Mouse (Mus musculus) adrenal gland, postnatal 10 days (tissue): Measurements from ENCODE around the gene Upk2. TPM values are rescaled to one million over a fixed set of nuclear protein-coding genes. Genes with fewer than 3 reads are reported as not detected.

Source experiments
- DNase-seq: peaks from one replicate; pipeline ENCODE4 v3.0.0; 2021; ENCODE audit warnings: mixed read lengths
- total RNA-seq, 2 experiments: library from RNA; stranded (reverse); gene quantifications; 2 replicates each; pipeline ENCODE4 v1.2.3; 2021

Upk2 gene
- total RNA-seq, 2 experiments from 2014 or later: not detected

DNA sequence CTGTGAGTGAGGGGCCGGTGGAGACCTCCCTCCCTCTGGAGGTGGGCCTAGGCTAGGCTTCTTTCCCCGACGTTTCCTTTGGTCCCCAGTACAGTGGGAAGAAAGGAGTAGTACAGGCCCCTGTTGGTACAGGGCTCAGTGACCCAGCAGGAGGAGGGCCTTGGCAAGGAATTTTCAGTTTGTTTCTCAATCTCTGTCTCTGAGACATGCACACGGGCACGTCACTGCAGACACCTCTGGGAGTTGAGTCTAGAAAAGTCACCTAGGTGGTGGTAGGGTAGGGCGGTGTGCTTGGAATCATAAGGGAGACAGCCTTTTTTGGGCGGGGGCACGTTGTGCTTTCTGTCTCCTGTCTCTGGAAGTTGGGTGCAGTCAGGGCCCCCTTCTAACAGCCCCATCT lies 33.6 kb upstream of the Upk2 start:
- DNase-seq: peak; percentile 79

DNA sequence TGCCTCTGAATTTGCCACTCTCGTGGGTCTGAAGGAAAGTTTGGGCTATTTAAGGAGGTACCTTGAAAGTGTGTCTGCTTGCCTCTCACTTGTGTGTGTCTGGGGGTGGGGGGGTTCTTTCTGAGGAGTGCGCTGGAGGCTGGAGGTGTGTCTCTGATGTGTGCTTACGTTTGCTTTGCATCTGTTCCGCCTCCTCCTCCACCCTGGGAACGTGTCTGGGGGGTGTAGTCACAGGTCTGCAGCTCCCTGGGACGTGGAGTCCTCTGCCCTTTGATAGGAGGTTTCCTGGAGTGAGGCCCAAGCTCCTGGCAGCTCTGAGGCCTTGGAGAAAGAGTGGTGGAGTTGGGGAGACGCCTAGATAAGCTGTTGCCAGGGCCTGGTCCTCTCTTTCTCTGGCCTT lies 32.7 kb upstream of the Upk2 start:
- peak; percentile 92 for DNase-seq

DNA sequence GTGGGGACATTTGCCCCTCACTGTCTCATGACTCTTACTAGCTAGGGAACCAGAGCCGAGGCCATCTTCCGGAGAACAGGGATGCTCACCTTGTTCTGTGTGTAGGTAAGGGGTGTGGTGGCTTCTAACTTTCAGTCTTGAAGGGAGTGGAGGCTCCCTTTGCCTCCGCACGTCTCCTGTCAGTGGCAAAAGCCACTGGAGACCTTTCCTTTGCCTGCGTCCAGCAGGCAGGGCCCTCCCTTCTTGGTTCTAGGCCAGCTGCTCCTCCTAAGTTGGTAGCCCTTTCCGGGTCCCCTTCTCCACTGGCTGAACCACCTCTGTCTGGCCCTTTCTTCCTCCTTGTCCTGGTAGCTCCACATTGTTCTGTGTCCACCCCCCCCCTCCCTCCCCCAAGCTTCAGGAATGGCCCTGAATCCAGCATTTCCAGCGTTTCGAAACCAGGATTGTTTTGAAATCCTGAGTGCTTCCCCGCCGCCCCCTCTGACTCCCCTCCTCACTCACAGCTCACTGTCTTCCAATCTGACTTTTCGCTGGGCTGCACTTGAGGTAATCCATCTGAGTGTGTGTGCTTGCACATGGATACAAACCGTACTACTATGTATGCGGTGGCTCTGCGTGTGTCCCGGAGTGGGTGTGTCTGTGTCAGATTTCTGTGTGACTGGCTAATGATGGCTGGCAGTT lies 32.1 kb upstream of the Upk2 start:
- DNase-seq: peak; percentile 81

DNA sequence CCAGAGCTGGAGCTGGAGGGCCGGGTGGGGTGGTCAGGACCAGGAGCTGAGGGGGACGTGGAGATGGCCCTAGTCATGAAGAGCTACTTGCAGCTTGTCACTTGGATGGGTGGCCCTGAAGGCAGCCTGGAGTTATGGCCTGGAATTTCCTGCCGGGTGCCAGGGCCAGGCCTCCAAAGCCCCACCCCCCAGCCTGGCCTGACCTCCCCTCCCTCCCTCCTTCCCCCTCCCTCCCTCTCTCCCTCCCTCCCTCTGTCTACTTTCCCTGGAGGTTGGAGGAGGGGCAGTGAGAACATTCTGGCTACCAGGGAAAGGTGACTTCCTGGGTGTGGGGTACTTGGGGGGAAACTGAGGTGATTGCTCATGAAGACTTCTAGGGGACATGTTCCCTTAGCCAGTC lies 31.6 kb upstream of the Upk2 start:
- peak; percentile 83 for DNase-seq

DNA sequence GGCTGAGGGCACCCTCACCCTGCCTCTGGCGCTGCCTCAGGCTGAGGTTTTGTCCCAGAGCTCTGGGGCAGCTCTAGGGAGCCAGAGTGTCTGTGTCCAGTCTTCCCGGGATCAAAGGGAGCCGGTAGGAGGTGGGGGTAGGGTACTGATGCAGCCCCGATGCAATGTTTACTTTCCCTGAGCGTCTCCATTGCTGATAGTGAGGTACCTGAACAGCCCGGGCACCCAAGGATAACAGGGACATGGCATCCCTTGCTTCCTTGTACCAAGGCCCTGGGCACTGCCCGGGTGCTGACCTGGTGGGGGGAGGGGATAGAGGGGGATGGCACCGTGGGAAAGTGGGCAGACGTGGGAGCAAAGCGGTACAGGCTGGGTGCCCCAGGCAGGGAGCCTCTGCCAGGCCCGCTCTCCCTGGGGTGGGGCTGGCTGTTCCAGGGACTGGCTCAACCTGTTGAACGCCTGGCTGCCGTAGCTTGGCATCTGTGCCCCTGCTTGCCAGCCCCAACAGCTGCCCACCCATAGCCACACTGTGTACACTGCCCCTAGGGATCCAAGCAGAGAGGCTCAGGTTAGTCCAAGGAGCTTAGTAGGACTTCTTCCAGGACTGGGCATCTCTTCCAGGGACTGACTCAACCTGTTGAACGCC lies 30.9 kb upstream of the Upk2 start:
- DNase-seq: peak; percentile 69

DNA sequence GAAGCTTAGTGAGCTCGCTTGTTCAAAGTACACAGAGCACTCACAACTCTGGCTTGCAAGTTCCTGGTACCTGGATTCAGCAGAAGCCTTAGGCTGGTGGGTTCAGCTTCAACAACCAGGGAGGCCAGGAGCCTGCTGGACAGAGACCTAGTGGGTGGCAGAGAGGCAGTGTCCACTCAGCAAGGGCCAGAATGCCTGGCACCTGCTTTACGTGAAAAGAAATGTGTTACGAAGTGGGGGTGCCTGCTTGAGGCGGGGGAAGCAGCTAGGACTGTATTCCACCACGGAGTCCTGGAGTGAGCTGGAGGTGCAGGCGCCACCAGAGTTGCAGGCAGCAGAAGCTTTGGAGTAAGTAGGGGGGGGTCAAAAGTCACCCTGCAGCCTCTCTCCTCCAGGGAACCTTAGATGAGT lies 30.3 kb upstream of the Upk2 start:
- peak; percentile 25 for DNase-seq

DNA sequence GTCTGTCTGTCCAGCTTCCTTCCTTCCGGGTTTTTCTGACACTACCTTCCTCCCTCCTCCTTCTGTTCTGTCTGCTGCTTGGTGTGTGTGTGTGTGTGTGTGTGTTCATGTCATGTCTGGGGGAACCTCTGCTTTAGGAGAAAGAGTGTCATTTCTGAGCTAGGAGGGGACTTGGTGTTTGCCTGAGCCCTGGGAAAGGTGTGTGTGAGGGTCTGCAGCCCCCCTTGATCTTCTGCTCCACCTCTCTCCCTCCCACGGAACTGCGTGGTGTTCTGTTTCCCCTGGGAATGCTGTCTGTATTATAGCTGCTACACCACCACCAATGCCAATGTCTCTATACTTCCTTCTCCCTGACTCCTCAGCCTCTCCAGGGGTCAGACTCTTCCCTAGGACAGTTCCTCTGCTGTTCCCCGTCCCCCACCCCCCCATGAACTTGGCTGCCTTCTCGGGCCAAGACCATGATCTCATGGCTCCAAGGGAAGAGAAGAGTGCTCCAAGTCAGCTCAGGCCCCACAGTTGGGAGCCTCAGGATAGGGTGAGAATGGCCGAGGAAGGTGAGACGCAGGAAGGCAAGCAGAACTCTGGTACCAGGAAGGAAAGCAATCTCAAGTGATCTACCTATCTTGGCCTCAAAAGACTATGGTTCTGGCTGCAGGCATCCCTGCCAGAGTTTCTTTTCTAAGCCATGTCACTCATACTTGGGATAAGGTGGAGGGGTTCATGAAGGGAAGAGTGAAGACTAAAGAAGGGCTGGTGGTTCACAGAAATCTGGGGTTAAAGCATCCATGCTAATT lies 29.7 kb upstream of the Upk2 start:
- peak; percentile 42 for DNase-seq

DNA sequence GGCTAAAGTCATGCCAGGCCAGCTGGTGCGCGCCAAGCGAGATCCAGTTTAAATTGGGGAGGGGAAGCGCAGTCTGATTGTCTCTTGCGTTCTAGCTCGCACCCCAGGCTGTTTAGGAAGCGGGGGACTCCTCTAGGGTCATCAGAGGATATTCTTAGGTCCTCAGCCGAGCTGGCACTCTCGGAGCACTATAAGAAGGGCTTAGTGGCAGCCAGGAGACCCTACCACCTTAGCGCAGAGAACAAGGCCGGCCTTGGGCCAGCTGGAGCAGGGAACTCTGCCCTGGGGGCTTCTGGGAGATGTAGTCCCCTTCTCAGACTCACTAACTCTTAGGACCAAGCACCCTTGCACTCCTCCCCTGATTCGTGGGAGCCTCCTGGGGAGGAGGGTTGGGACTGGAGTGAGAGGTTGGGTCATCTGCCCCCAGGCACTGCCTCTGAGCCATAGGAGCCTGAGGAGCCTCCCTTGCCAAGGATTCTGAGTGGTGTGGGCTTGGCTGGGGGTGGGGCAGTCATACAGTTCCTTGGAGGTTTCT lies 28.8 kb upstream of the Upk2 start:
- DNase-seq: peak; percentile 83

DNA sequence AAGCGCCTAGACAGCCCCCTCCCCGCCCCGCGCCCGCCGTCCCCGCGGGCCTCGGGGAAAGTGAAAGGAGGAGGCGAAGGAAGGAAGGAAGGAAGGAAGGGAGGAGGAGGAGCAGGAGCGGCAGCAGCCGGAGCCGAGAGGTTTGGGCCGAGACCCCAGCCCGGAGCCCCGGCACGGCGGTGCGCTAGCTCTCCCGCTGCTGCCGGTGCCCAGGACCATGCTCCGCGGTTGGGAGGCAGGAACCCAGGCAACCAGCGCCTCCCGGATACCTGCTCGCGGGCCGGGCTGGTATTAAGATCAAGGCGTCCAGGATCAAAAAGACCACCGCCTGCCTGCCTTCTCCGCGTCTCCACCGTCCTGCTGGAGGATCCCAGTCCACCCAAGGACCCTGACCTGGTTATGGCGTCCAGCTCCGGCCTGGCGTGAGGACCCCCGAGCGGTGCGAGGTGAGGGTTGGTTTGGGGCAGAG lies 28.3 kb upstream of the Upk2 start:
- no peak for DNase-seq

DNA sequence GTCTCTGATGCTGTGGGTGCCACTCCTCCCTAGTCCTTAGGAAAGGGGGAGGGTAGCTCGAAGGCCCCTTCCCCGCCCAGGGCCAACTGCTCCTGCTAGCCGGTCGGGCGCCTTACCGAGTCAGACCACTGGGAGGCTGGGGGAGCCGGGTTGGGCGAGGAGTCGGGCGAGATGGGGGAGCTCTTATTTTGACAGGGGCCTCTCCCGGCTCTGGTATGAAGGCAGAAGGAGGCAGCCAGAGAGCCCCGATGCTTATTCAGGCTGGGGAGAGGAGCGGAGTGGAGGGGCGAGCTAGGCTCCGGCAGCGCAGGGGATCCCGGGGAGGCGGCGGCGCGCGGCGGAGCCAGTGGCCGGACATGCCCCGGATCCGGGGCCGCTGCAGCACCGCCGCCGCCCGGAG lies 27.8 kb upstream of the Upk2 start, which contains the start of gene Bcl9l:
TSS of gene Bcl9l (plus strand) at position 274 of the 400 bp plus-strand sequence.
- peak; percentile 96 for DNase-seq

DNA sequence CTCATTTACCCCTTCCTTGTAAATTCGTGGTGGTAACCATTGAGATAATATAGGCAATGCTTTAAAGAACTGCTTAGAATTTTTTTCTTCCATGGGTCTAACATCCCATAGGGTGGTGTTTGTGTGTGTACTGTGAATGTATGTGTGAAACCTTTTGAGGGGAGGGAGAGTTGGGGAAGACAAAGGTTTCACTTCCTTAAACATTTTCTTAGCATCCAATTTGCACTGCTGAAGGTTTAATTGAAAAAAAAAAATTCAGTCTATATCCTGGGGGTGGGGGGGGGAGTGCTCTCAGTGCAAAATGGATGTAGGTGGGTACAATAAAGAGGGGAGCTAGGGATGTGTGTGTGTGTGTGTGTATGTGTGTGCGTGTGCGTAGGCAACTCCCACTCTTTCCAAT lies 27.3 kb upstream of the Upk2 start:
- no peak for DNase-seq

DNA sequence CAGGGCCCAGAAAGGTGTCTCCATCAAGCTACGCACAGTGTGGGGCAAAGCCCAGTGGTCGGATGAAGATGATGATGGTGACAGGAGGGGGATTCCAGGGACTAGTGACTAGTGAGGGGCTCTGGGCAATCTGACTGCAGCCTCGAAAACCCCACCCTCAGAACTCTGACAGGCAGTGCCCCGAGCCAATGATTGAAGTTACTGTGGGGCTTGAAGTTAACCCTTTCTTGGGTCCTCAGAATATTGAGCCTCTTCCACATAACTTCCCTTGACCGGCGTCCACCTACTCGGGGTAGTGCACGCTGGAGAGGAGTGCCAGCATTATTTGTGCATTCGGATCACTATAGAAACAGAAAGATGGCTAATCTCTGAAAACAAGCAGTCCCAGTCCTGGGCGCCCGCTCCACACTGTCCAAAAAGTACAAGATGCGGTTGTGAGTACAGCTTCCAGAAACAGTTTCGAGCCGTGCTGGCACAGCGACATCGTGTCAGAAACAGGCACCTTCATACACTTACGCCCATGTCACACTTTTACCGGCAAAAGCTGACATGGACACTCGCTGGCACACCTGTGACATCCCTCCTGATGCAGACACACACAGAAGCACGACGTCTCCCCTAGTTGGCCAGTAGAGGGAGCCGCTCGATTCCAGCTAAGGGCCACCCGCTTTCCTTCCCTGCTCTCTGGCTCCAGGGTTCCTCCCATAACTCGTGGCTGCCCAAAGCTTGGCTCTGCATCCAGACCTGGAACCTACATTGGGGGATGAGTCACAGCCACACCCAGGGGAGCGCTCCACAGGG lies 25.1 kb upstream of the Upk2 start:
- peak; percentile 89 for DNase-seq

DNA sequence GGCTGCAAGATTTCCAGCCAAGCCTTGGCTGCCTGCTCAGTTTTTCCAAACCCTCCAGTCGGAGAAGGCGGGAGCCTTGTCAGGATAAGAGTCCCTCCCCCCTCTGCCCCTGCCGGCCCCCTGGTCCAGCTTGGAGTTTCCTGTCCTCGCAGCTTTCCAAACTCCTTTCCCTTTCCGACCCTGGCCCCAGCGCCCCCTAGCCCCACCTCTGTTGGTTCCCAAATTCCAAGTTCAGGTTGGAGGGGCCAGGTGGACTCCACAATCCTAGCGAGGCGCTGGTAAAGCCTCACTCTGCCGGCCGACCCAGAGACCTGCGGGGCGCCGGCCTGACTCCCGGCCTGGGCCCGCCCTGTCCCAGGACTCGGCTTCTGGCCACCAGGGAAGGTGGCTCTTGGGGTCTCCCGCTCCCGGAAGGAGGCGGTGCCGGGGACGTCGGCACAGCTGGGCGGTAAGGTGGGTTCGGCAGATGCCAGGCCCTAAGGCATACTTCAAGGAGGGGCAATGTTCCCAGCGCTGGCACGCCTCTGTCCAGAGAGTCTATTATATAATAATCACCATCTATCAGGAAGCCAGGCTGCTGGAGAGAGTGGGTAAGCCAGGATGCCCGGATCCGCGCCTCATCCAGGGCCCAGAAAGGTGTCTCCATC lies 24.3 kb upstream of the Upk2 start:
- peak; percentile 86 for DNase-seq

DNA sequence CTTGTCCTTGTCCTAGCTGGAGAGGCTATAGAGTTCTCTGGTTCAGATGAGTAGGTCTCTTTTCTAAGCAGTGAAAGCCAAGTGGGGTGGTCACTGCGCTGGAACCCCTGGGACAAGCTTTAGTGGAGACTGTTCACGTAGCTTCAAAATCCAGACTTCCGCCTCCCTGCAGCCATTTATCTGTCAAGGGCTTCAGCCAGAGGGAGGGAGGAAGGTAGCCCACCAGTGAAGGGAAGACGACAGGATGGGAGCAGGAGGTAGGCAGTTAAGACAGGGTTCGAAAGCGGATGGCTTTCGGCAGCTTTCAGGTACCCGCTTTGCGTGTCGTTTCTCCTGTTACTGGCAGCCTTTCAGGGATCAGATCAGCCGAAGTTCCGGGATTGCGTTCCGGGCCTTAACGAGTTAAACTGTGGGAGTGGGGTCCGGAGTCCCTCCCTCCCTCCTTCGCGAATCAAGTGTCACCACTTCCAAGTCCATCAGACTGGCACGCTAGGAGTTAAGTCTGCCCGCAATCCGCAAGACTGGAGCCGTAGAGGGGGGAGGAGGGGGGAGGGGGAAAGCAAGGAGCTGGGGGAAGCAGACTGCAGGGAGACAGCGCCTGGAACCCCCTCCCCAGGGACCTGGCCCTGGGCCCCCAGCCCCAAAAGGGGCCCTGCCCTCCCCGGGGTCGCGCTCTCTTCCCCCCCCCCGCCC lies 23.6 kb upstream of the Upk2 start:
- DNase-seq: peak; percentile 73

DNA sequence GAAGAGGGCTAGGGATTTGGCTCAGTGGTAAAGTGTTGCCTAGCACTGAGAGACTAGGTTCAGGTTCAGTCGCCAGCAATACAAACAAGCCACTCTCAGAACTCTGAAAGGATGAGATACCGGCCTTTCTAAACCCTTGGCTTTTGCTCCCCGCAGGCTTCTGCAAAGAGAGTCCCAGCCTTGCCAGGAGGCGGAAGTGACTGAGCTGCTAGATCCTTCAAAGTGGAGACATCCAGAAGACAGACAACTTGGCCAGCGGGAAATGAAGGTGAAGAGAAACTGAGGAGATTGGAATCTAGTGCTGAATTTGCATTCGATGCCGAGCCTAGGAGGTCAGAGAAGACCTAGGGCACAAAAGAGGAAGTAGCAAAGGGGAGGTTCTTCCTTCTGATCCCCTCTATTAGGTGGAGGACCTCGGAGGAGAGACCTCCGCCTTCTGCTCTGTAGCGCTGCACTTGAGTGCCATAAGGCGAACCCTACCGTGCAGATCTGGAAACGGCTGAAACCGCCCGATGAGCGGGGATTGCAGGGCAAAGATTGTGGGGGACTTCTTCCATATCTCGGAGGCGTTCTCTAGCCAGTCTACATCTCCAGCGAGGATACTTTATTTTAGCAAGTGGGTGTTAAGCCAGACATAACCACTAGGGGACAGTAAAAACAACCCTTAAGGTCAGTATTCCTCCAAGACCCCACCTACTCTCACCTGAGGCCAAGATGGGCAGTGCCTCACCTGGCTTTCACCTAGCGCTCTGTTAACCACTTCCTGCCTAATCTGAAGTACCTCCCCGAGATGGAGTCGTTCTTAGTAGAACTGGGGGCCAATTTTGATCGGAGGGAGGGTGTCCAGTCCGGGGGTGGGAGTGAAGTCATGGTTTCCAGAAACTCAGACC lies 22.8 kb upstream of the Upk2 start:
- DNase-seq: peak; percentile 56

DNA sequence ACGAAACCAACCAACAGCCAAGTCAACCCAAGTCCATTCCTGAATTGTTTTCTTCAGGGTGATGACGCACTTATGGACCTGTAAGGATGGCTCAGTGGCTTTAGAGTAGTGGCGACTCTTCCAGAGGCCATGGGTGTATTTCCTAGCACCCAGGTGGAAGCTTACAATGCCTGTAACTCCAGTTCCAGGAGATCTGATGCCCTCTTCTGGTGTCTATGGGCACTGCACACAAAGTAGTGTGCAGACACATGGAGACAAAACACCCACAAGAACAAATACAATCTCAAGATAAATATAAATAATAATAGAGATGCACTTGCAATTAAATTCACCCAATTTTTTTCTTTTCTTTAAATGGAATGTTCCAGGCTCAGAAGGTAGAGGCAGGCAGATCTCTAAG lies 21.2 kb upstream of the Upk2 start:
- DNase-seq: no peak

DNA sequence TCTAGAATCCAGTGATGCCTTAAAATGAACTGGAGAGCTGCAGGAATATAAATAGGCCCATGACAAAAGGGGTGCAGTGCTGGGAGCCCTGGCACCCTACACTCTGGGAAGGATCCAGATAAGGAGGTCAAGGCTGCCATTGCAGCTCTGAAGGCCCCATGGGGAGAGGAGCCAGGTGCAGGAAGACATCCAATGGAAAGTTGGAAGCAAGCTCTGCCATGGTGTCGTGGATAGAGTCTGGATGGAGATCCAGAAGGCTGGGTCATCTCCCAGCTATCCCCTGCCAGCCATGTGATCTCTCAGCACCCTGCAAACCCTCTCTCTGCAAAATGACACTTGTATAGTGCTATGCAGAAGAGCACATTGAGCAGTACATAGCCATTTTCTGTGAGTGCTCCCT lies 19.6 kb upstream of the Upk2 start:
- DNase-seq: no peak

DNA sequence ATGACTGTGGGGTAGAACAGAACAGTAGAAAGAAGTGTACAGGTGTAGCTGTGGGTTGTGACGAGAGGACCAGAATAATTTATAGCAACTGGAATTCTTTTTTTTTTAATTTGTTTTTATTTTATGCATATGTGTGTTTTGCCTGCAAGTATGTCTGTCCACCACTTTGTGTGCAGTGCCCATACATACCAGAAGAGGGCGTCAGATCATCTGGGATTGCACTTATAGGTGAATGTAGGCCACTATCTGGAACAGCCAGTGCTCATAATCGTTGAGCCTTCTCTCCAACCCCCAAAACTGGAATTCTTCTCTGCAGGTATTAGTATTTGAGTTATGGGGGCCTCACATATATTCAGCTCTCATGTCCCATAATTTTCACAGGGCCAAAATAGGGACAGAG lies 18.4 kb upstream of the Upk2 start:
- DNase-seq: no peak

DNA sequence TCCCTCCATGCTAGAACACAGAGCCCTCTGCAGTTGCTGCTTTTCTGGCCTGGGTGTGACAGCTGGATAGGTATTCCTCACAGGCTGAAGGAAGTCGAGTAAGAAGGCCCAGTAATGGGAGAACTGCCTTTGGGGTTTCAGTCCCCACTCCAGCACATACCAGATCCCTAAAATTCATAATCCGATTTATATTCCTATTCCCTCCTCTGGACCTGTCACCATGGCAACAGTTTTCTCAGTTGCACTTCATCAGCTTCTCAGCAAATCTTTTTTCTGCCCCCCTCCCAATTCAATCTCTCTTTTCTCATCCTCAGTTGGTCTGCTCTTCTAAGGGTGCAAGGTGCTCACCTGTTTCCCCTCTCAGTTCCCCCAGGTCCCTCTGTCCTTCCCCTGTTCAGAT lies 14.0 kb upstream of the Upk2 start:
- no peak for DNase-seq

DNA sequence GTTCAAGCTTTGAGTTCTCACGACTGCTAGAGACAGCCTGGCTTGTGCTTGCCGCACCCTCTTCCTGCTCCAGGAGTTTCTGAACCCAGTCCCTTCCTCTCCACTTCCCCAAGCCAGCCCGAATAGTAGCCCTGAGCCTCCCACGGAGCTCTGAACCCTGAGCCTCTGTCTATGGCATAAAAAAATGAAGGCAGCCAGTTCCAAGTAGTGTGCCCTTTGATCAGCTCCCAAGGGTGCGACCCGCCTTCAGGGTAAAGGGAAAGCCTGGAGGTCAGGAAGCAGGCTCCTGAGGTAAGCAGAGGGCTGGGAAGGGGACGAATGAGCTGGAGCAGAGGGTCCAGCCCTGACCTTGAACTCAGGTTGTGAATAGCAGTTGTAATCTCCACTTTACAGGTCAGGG lies 13.4 kb upstream of the Upk2 start:
- DNase-seq: no peak
